Mouse (Mus musculus) layer of hippocampus, postnatal 14 days (tissue): ENCODE results near the gene Usp2. TPM values are rescaled to one million over a fixed set of nuclear protein-coding genes. Genes with fewer than 3 reads are reported as not detected.

Experiments used
- DNase-seq, 2 experiments: peaks; one replicate each; pipeline ENCODE4 v3.0.0; 2021 to 2022; ENCODE audit warnings: low spot score in 2 of 2, mixed read lengths in 1 of 2
- total RNA-seq, 2 experiments: library from RNA; stranded (reverse); gene quantifications; 2 replicates each; pipeline ENCODE4 v1.2.3; 2021

Gene Usp2
- total RNA-seq, 2 experiments from 2014 or later: 60.3 to 70.8 TPM

- DNase-seq: no peak
Measured at GRCm38 (mm10) chr9:44116182-44116581, 49.4 kb downstream of the Usp2 start.

GRCm38 (mm10) chr9:44119011-44119410, 52.2 kb downstream of the Usp2 start:
- DNase-seq: no peak

DNA sequence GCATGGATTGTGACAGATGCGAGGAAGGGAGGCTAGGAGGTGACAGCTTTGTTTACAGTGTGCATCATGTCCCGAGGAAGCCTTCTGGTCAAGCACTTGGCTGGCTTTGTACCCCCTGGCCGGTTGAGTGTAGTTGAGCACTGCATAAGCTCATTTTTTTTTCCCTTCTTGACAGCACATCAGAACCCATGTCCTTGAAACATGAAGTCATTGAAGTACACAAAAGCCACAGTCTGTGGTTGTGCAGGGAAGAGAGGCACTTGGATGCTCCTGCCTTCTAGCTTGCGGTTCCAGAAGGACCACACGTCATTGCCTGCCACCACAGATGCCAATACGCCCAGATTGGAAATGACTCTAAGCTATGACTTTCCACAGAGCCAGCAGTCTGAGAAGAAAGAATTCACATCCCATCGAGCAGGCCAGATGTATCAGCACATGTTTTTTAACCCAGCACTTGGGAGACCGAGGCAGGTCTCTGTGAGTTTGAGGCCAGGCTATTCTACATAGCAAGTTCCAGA, 53.2 kb downstream of the Usp2 start:
- DNase-seq: no peak

GRCm38 (mm10) chr9:44124317-44124716, 57.5 kb downstream of the Usp2 start:
- DNase-seq: no peak

- no peak for DNase-seq
Measured at GRCm38 (mm10) chr9:44125026-44125425, 58.2 kb downstream of the Usp2 start.

DNA sequence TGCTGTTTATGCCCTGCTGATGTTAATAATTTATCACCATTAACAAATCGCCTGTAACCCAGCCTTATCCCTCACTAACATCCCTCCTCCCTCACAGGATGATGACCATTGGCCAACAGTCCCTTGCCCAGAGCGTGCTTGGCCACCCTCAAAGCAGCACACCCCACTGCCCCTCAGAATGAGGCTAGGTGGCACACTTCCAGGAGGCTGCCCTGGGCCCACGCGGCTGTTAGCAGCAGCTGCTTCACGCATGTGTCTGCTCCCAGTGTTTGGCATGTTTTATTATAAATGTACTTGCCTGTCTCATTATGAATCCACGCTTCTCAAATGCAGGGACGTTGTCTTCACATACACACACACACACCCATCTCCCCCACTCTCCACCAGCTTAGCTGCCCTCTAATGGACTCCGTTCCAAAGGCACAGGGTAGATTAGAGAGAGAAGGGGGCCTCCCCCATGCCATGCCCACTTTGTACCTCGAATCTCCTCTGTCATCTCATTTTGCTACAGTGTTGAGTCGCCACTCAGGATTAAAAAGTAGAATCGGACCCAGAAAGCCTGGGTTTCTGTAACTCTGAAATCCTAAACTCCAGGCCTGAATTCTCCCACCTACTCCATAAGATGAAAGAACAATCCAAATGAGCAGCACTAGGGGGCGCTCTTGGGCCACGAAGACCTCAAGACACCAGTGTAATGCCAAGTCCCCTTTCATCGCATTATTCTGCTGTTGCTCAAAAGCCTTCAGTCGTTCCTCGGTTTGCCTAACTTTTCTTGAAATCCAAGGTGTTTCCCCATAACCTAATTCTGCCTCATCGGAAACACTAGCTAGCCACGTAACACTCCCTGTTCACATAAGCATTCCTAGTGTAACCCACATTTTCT, 59.0 kb downstream of the Usp2 start:
- peak; percentile 86 to 92 for DNase-seq

GRCm38 (mm10) chr9:44126746-44127145, 59.9 kb downstream of the Usp2 start:
- DNase-seq: no peak

DNA sequence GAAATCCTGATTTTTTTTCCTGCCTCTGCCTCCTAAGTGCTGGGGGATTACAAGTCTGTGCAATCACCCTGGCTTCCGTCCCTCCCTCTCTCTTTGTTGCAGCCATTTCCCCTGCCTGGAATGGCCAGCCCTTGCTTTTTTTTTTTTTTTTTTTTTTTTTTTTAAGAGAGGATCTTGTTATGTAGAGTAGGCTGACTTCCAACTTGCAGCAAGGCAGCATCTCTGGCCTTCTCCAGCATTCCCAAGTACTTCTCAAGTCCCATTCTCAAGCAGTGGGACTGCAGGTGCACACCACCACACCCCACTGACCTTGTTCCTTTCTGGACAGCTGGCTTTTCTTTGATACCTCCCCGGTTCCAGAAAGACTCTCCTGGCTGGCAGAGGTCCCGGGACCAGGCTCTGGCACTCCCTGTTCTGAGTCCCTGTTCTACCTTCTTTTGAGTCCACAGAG, 60.6 kb downstream of the Usp2 start:
- no peak for DNase-seq

DNA sequence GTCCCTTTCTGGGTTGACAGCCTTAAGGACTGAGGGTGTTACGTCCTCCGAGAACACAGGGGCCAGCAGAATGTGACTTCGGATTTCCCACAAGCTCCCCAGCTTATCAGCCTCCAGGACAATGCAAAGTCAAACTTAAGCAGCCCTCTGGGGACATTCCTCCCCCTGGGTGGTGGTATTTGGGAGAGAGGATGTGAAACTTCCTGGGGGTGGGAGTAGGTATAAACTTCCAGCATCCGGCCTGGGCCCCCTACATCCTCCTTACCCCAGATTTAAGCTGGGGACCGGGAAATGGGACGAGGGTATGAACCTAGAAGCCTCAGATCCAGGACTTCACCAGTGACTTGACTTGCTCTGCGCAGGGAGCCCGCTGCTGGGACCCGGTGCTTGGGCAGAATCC, 62.8 kb downstream of the Usp2 start:
- no peak for DNase-seq

DNA sequence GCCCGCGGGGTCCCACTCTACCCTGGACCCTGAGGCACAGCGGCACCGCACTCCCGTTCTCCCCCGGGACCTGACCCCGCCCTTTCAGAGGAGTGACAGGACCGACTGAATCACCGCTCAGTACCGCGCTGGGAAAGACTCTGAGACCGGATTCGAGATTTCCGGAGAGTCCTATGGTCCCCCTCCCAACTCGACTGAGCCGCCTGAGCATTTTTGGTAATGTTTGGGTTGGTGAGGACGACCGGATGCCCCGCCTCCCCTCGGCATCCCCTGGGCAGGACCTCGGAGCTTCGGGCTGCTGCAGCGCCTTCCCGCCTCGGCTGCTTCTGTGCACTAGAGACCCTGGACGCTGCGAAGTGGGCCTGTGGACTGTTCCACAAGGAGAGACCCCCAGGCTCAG, 63.2 kb downstream of the Usp2 start:
- DNase-seq: no peak

DNA sequence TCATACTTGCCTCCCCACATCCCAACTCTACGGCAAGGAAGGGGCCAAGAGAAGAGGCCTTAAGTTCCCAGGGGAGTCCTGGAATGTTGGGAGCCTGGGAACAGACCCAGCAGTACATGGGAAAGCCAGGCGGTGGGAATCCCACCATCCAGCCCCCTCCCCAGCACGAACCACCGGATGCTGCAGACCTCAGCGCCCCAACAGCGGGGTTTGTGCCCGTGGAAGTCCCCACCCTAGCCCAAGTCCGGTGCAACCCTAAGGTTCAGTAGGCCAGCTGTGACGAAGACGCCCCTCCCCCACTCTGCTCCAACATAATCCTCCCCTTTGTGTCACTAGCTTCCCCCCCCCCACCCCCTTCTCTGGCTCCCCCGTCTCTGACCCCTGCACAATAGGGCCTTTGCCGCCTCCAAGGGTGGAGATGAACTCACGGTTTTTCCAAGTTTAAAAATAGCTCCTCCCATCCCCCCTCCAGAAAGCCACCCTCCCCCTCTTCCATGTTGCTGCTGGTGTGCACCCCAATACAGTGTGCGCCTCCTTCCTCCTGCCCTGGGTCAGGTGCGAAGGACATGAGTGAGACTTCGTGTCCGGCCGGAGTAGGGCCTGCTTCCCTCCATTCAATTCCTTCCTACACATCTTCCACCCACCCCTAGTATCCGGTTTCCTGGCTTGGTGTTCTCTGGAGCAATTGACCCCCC, 63.9 kb downstream of the Usp2 start:
- DNase-seq: no peak

DNA sequence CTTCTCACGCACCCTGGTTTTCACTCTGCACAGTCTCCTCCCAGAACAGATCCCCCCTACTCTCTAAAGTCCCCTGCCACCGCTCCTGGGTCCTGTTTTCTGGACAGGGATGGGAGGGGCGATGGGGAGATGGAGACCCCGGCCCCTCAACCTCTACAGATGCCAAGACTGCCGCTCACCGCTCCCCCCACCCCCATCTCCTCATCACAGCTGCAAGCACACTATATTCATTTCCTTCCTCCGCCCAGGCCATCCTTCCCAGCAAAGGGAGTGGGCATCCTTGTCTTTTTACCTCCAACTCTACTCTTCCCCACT, 64.4 kb downstream of the Usp2 start:
- DNase-seq: no peak

DNA sequence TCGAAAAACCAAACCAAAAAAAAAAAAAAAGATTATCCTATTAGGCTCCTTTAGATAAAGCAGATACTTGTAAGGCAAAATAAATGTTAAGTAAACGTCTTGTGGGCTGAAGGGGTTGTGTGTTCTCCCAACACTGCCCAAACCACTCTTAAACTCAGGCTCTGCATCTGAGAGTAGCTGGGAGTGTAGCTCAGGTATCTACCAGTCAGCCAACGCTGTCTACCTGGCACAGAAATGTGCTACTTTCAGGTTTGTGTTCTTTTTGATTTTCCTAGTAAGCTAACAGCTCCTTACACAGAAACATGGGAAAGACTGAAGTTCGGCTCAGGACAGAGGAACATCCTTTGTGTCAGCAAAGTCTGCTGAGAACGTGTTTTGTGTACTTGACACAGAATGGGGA, 65.4 kb downstream of the Usp2 start:
- DNase-seq: no peak

DNA sequence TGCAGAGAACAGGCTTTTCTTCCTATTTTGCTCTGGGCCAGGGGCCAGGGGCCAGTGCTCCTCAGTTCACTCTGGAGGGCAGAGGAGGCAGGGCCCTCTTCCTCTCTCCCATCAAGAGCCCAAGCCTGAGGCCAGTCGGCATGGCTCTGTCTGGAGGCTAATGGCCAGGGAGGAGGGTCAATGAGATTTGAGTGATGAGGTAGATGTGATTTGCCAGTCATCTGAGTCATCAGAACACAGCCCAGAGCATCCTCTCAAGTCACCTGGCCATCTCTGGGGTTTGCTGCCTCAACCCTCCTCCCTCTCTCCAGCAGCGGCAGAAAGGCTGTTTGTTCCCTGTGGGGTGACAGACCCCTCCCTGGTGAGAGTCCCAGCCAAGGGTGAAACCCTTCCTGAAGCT, 66.5 kb downstream of the Usp2 start:
- no peak for DNase-seq

DNA sequence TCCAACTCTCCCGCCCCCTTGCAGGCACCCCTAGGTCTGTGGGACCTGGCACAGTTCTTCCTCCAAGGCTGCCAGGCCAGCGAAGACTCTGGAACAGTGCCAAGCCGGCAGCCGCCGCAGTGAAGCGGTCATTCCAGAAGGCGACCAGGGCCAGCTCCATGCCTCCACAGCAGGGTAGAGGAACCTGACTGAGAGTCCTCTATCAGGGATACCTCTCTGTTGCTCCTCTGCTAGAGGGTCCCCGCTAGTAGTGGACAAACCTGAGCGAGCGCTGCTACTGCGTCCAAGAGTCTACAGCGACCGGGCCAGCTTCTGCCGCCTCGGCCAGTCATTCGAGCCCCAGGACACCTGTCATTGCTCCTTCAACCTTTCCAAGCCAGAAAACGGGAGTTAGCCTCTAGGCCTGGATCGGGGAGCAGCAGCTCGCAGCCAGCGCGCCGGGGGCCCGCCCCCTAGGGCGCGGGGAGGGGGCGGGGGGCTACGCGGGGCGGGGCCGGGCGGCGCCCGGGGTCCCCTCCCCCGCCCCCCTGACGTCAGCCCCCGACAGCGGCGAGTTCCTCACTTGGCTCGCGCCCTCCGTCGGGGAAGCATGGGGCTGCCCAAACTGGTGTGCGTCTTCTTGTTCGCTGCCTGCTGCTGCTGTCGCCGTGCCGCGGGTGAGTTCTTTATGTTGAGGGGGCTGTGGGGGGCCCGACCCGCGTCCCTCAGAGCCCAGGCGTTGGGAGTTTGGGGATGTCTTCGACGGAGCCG, 67.5 kb downstream of the Usp2 start, which contains the start of gene Mcam:
Gene Mcam (plus strand): TSS at position 369 of the 750 bp plus-strand sequence.
- peak in 1 of 2 experiments; percentile 54 for DNase-seq

GRCm38 (mm10) chr9:44134851-44135730, 68.3 kb downstream of the Usp2 start:
- no peak for DNase-seq

DNA sequence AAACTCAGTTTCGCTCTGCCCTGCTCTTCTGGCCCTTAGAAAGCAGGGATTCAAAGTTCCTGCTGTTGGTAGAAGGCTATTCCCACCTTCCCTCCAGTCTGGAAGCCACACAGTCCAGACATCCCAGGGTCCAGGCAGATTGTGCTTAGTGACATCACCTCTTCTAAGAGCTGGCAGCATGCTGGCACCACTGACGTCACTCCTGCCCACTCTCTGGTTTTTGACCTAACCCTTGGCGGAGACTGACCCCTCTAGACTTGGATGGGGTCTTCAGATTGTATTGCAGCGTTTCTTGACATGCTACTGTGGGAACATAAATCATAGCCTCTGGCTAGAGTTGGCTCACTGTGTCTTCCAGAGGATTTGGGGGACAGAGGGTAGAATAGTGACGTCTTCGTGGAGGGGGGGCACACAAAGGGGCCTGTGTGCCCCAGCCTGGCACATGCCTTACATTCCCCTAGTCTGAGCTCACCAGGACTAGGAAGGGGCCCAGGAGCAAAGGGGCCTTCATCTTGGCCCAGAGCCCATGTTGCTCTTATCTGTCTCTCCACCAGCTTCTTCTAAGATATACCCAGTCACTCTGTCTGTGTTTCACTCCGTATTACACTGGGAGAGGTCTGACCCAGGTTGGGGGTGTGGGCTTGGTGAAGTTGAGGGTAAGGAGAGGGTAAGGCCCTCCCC, 69.0 kb downstream of the Usp2 start:
- no peak for DNase-seq

GRCm38 (mm10) chr9:44137846-44138245, 71.0 kb downstream of the Usp2 start:
- no peak for DNase-seq

DNA sequence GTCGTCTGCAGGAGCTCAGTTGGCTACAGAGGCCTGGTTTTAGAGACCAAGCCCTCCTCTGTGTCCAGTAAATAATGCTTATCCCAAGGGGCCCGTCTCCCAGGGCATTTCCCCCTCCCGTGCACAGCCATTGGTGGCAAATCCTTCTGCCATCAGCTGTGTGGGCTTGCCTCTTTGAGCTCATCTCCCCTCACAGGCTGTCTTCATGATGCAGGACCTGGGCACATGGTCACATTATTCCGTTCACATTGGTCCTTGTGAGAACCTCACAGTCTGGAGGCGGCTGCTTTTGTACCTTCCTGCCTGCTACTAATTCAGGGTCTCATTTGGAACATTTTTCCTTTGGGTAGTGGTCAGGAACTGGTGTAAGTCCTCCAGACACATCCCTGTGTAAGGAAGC, 75.1 kb downstream of the Usp2 start:
- DNase-seq: no peak

- DNase-seq: no peak
Measured at GRCm38 (mm10) chr9:44143421-44143820, 76.6 kb downstream of the Usp2 start.
